Mouse (Mus musculus): ENCODE measurements at regions not wholly inside any gene's neighbourhood (a gene's known extent, or its start where the extent isn't known, plus 50 kb on each side); places are given as distances from the start of the nearest gene placed in this dataset.

- TF ChIP-seq CTCF (IDR thresholded peaks at IDR 0.05; ENCODE audit: control insufficient read depth, insufficient read depth, insufficient read length) (no peak), USF1 (IDR thresholded peaks at IDR 0.05; ENCODE audit: low read depth) (no peak), FOSL1 (IDR thresholded peaks at IDR 0.05; ENCODE audit: insufficient read depth, low read length, poor library complexity, severe bottlenecking) (no peak), CEBPB (IDR thresholded peaks at IDR 0.05; ENCODE audit: low read depth) (no peak), MYOD1 (IDR thresholded peaks at IDR 0.05; ENCODE audit: control insufficient read depth, insufficient read length, low read depth) (no peak), MAX (IDR thresholded peaks at IDR 0.05) (no peak), MYOG (IDR thresholded peaks at IDR 0.05; ENCODE audit: control insufficient read depth, extremely low read depth, insufficient read length) (no peak)
Measured at GRCm38 (mm10) chr2:114822657-114823056, 167.9 kb upstream of the Dph6 start.

Data from C2C12 (cell line).